Mouse (Mus musculus): ENCODE results near the gene Atg10.
A peak's percentile ranks its signal among the peaks of the same experiment; 100 is the strongest.

Gene Atg10

GRCm38 (mm10) chr13:91171766-91172491, 51.8 kb downstream of the Atg10 start:
- no peak for DNase-seq

- no peak for DNase-seq
Observed at GRCm38 (mm10) chr13:91171205-91171604, 52.6 kb downstream of the Atg10 start.

GRCm38 (mm10) chr13:91169529-91170319, 54.0 kb downstream of the Atg10 start:
- no peak for DNase-seq

GRCm38 (mm10) chr13:91168486-91168885, 55.3 kb downstream of the Atg10 start:
- peak in 1 of 2 experiments; percentile 50 for DNase-seq

GRCm38 (mm10) chr13:91167561-91167960, 56.2 kb downstream of the Atg10 start:
- DNase-seq, result no peak

GRCm38 (mm10) chr13:91166286-91166685, 57.5 kb downstream of the Atg10 start:
- DNase-seq, result no peak

- peak; percentile 22 to 53 for DNase-seq
Observed at GRCm38 (mm10) chr13:91165200-91165599, 58.6 kb downstream of the Atg10 start.

GRCm38 (mm10) chr13:91163292-91163691, 60.5 kb downstream of the Atg10 start:
- no peak for DNase-seq

- DNase-seq, result peak in 1 of 2 experiments; percentile 26
Observed at GRCm38 (mm10) chr13:91162452-91162851, 61.3 kb downstream of the Atg10 start.

- no peak for DNase-seq
Observed at GRCm38 (mm10) chr13:91160616-91161015, 63.2 kb downstream of the Atg10 start.

GRCm38 (mm10) chr13:91159881-91160280, 63.9 kb downstream of the Atg10 start:
- no peak for DNase-seq

- no peak for DNase-seq
Observed at GRCm38 (mm10) chr13:91157941-91158340, 65.8 kb downstream of the Atg10 start.

- DNase-seq, result no peak
Observed at GRCm38 (mm10) chr13:91157429-91157828, 66.3 kb downstream of the Atg10 start.

- no peak for DNase-seq
Observed at GRCm38 (mm10) chr13:91156949-91157348, 66.8 kb downstream of the Atg10 start.

- no peak for DNase-seq
Observed at GRCm38 (mm10) chr13:91156308-91156707, 67.5 kb downstream of the Atg10 start.

- no peak for DNase-seq
Observed at GRCm38 (mm10) chr13:91155429-91156207, 68.2 kb downstream of the Atg10 start.

GRCm38 (mm10) chr13:91154622-91155021, 69.1 kb downstream of the Atg10 start:
- no peak for DNase-seq

GRCm38 (mm10) chr13:91136337-91136736, 87.4 kb downstream of the Atg10 start:
- no peak for DNase-seq

- DNase-seq, result no peak
Observed at GRCm38 (mm10) chr13:91133334-91133890, 90.4 kb downstream of the Atg10 start.

- DNase-seq, result no peak
Observed at GRCm38 (mm10) chr13:91129071-91129470, 94.7 kb downstream of the Atg10 start.

- DNase-seq, result no peak
Observed at GRCm38 (mm10) chr13:91128581-91128980, 95.2 kb downstream of the Atg10 start.

GRCm38 (mm10) chr13:91118156-91118555, 105.6 kb downstream of the Atg10 start:
- DNase-seq, result no peak

- DNase-seq, result no peak
Observed at GRCm38 (mm10) chr13:91114880-91115279, 108.9 kb downstream of the Atg10 start.

All from lung, postnatal 4 days (tissue).